Mouse (Mus musculus): ENCODE results near the gene Acacb.

Acacb gene

GRCm38 (mm10) chr5:114146028-114146888 lies at the start of gene Acacb:
Gene Acacb, plus strand, starts transcription at chr5:114146535.
- DNase-seq: peak in 1 of 2 experiments; percentile 48

DNA sequence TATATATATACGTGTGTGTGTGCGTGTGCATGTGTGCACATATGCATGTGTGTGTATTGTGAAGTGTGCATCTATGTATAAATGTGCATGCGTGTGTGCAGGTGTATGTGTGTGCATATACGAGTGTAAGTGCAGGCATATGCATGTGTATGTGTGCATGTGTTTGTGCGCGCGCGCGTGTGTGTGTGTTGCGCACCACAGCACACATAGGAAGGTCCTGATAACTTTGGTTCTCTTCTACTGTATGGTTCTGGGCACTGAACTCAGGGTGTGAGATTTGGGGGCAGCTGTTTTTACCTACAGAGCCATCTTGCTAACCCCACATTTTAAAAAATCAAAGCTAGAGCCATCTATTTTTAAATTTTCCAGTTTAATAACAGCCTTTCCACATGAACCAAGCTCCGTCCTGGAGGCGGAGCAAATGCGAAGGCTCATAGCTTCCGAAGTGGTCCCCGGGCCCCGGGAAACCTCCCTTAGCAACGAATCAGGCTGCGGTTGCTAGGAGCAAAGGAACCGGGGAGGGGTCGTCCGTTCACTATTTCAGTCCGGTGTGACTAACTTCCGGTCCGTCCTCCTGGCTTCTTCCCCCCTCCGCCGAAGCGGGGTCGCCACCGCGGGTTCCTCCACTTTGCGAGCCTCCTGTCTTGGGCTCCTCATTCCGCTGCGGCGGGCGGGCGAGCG lies 46.5 kb upstream of the Acacb start:
- DNase-seq: peak; percentile 93 to 94

- DNase-seq: no peak
Measured at GRCm38 (mm10) chr5:114100390-114101099, 45.8 kb upstream of the Acacb start.

DNA sequence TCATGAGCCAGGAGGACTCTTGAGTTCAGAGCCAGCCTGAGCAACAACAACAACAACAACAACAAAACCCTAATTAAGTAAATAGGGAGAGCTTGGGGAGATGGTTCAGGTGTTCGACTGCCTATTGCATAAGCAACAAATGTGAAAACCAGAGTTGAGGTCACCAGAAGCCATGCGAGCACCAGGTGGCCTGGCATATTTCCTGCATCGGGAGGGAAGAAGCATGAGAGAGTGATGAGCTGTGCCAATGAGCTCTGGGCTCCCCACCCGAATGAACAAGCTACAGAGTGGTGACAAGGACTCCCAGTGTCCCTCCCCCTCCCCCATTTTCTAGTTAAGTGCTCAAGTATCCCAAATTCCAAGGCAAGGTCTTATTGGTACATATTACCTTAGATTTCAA lies 44.5 kb upstream of the Acacb start:
- no peak for DNase-seq

- DNase-seq: no peak
Measured at GRCm38 (mm10) chr5:114102807-114103206, 43.5 kb upstream of the Acacb start.

DNA sequence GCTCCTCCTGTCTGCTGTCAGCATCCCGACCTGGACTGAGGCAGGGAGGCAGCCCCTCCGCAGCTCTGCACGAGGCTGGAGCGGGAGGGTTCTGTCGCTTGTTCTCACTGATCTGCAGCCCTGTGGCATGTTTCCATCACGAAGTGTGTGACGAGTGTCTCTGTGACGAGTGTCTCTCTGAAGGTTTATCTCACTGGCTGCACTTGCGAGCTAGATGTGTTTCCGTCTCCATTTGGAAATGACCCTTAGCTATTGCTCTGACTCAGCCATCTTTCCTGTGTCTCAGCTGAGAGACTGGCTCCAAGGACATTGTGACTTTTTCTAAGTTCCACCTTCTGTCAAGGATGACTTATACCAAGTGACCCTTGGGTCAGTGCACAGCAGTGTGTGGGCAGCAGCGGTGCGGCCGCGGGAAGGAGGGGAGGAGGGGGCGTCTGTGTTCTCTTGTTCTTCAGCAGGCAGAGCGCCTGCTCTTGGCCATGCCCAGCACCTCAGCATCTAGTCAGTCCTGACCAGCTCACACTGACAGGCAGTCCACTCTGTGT lies 39.9 kb upstream of the Acacb start:
- no peak for DNase-seq

- no peak for DNase-seq
Measured at GRCm38 (mm10) chr5:114113334-114113733, 33.0 kb upstream of the Acacb start.

DNA sequence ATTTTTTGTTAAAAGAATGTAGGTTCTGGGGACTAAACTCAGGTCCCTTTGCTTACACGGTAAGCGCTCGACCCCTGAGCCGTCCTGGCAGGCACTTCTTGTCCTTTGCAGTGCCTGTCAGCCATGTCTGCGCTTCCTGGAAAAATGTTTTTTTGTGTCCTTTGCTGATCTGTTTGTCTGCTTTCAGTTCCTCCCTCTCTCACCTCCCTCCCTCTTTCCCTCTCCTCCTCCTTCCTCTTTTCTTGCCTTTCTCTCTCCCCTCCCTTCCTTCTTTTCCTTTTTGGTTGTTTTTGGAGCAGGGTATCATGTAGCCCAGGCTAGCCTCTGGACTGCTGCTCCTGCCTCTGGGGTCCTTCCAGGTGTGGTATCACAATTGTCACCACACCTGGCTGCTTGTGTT lies 31.3 kb upstream of the Acacb start:
- no peak for DNase-seq

DNA sequence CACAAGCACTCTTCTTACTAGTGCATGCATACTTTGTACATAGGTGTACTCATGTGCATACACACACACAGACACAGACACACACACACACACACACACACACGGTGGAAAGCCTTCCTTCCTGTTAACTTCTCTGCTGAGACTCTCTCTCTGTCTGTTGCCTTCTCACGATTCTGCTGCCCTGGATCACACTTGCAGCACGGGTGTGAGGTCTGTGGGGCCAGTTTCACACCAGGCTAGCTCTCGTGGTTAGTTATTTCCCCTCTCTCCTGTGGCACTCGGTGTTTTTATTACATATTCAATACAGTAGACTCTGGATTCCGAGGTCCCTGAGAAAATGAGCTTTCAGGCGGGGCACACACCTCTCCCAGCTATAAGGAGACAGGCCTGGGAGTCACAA lies 29.7 kb upstream of the Acacb start:
- no peak for DNase-seq

GRCm38 (mm10) chr5:114119806-114120205 lies 26.5 kb upstream of the Acacb start:
- no peak for DNase-seq

- DNase-seq: no peak
Measured at GRCm38 (mm10) chr5:114126008-114126407, 20.3 kb upstream of the Acacb start.

DNA sequence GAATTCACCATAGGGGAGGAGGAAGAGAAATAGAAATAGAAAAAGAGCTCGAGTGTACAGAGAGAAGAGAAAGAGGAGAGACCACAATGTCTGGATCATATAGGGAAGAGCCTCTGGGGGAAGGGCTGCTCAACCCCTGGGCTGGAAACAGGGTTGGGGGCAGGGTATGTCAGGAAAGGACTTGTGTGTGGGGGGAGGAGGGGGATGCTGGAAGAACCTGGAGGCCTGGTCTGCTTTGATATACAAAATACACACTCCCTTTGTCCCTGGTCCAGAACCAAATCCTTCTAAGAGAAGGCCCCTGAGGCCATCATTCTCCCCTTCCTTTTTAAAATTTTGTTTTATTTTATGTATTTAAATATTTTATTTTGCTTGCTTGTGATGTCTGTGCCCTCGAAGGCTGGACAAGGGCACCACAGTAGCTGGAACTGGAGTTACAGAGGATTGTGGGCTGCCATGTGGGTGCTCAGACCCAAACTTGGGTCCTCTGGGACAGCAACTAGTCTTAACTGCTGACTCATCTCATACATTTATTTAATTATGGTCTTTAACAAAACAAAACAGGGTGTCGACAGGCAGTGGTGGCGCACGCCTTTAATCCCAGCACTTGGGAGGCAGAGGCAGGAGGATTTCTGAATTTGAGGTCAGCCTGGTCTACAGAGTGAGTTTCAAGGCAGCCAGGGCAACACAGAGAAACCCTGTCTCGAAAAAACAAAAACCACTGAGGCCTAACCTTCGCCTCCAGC lies 19.7 kb upstream of the Acacb start:
- no peak for DNase-seq

- peak; percentile 89 to 91 for DNase-seq
Measured at GRCm38 (mm10) chr5:114127374-114128349, 18.7 kb upstream of the Acacb start, which contains the start of gene Alkbh2. Gene Alkbh2, minus strand, starts transcription at chr5:114128218.

GRCm38 (mm10) chr5:114129550-114130210 lies 16.7 kb upstream of the Acacb start:
- no peak for DNase-seq

DNA sequence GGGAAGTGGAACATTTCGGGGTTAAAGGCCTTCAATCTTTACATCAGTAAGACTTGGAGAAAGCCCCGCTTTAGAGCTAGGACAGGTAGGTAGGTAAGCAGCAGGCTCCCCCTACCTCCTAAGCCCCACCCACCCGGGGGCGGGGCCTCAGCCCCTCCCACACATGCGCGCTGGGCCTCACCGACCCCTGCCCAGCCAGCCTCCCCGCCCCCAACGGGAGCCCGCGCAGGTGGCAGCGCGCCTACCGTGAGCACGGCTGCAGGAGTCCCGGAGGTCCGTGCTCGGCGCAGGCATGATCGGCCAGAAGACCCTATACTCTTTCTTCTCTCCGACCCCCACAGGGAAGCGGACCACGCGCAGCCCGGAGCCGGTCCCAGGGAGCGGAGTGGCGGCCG lies 16.1 kb upstream of the Acacb start, which contains the start of gene Ung:
Gene Ung, plus strand, starts transcription at position 176 of the 395 bp plus-strand sequence.
- DNase-seq: peak; percentile 78 to 86

GRCm38 (mm10) chr5:114130698-114131520 lies 15.4 kb upstream of the Acacb start:
- DNase-seq: peak; percentile 96 to 97

- DNase-seq: peak; percentile 55 to 68
Measured at GRCm38 (mm10) chr5:114131521-114131840, 14.9 kb upstream of the Acacb start.

- DNase-seq: no peak
Measured at GRCm38 (mm10) chr5:114132841-114133240, 13.5 kb upstream of the Acacb start.

- DNase-seq: peak; percentile 72 to 76
Measured at GRCm38 (mm10) chr5:114134091-114134534, 12.2 kb upstream of the Acacb start.

- no peak for DNase-seq
Measured at GRCm38 (mm10) chr5:114135516-114135915, 10.8 kb upstream of the Acacb start.
